Mouse (Mus musculus): ENCODE measurements around the gene Tmem108. TPM values are rescaled to one million over a fixed set of nuclear protein-coding genes. Genes with fewer than 3 reads are reported as not detected.

Gene Tmem108
- polyA plus RNA-seq, 1 experiment from 2014 or later, result not detected

DNA sequence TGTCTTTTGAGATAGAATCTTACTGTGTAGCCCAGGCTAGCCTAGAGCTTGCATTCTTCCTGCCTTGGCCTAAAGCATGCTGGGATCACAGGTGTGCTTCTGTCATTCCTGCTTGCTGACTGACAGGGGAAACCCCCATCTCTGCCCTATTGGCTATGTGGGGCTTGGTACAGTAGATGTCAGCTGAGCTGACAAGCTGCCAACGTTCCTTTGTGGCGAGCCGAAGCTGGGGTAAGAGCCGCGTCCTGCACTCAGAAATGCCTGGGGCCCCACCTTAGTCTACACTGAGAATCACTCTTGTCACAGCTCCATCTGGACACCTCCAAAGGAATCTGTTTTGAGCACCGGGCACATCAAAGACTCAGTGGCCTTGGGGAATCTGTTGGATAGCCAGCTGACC lies 297.8 kb downstream of the Tmem108 start:
- H3K27me3 ChIP-seq, result peaks cover 14% of the 10 kb centered on the region
- no peak for DNase-seq (ENCODE audit: low read depth, low spot score)
- ChIA-PET POLR2A (no interaction called here), CTCF (no interaction called here)
- ATAC-seq, result no peak
- TF ChIP-seq CTCF (IDR thresholded peaks at IDR 0.05), result no peak
- in situ Hi-C loops (cut with MboI; ENCODE audit: low pct_unique_long_range_greater_than_20kb), result no loop called here

GRCm38 (mm10) chr9:103459839-103460238 lies 301.8 kb downstream of the Tmem108 start:
- CTCF ChIA-PET, result no interaction called here

GRCm38 (mm10) chr9:103459307-103459706 lies 302.3 kb downstream of the Tmem108 start:
- TF ChIP-seq CTCF (IDR thresholded peaks at IDR 0.05), result no peak
- DNase-seq (ENCODE audit: low read depth, low spot score), result no peak
- in situ Hi-C loops (cut with MboI; ENCODE audit: low pct_unique_long_range_greater_than_20kb), result no loop called here
- CTCF ChIA-PET, result no interaction called here
- peaks cover 7% of the 10 kb centered on the region for H3K27me3 ChIP-seq
- no peak for ATAC-seq
- POLR2A ChIA-PET, result no interaction called here

More at GRCm38 (mm10) chr9:103459839-103460238, 301.8 kb downstream of the Tmem108 start:
- TF ChIP-seq CTCF (IDR thresholded peaks at IDR 0.05), result no peak
- DNase-seq (ENCODE audit: low read depth, low spot score) (no peak), ATAC-seq (no peak)
- peaks cover 10% of the 10 kb centered on the region for H3K27me3 ChIP-seq
- POLR2A ChIA-PET, result no interaction called here
- in situ Hi-C loops (cut with MboI; ENCODE audit: low pct_unique_long_range_greater_than_20kb), result no loop called here

- TF ChIP-seq CTCF (IDR thresholded peaks at IDR 0.05), result no peak
- DNase-seq (ENCODE audit: low read depth, low spot score) (no peak), ATAC-seq (no peak)
- H3K27me3 ChIP-seq, result peaks cover 5% of the 10 kb centered on the region
- in situ Hi-C loops (cut with MboI; ENCODE audit: low pct_unique_long_range_greater_than_20kb), result no loop called here
- ChIA-PET POLR2A (no interaction called here), CTCF (interaction anchor here (1.2 kb wide), 1 partner anchor 8 kb away, joined by 3 read pairs; no protein-coding TSS in a partner anchor)
Measured at GRCm38 (mm10) chr9:103449651-103450050, 312.0 kb downstream of the Tmem108 start.

DNA sequence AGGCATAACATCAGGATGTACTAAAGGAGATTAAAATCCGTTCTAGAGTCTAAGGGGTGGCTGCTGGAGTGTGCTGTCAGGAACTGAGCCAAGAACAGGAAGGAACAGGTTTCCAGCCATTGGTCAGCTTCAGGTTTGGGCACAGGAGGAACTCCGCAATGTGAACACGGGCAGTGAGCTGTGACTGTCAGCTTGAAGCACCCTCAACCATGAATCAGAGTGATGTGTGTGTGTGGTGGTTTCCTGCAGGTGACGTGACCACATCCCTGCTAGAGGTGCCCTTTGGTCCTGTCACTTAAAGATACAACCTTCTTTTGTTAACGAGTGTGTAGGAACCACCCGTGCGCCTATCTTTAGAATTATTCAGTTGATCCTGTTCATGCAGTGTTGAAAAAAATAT lies 312.5 kb downstream of the Tmem108 start:
- ATAC-seq (no peak), DNase-seq (ENCODE audit: low read depth, low spot score) (no peak)
- ChIA-PET POLR2A (no interaction called here), CTCF (no interaction called here)
- in situ Hi-C loops (cut with MboI; ENCODE audit: low pct_unique_long_range_greater_than_20kb), result no loop called here
- no peak for TF ChIP-seq CTCF (IDR thresholded peaks at IDR 0.05)
- peaks cover 5% of the 10 kb centered on the region for H3K27me3 ChIP-seq

DNA sequence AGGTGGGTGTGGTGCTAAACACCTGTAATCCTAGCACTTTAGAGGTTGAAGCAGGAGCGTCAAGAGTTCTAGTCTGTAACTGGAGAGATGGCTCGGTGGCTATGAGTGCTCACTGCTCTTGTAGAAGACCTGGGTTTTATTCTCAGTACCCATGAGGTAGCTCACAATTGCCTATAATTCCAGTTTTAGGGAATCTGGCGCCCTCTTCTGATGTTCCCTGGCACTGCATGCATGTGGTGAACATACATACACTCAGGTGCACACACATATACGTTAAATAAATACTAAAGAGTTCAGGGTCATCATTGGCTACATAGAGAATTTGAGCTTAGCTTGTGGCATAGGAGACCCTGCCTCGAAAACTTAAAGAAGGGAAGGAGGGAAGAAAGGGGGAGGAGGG lies 317.0 kb downstream of the Tmem108 start:
- in situ Hi-C loops (cut with MboI; ENCODE audit: low pct_unique_long_range_greater_than_20kb), result loop anchor here (5.0 kb wide), 1 partner anchor 72 kb away; no protein-coding TSS in a partner anchor
- H3K27me3 ChIP-seq, result peaks cover 5% of the 10 kb centered on the region
- TF ChIP-seq CTCF (IDR thresholded peaks at IDR 0.05), result peak; percentile 41
- no peak for ATAC-seq
- no peak for DNase-seq (ENCODE audit: low read depth, low spot score)
- ChIA-PET CTCF (no interaction called here), POLR2A (interaction anchor here (1.1 kb wide), 1 partner anchor 9 kb away, joined by 6 read pairs; no protein-coding TSS in a partner anchor)

DNA sequence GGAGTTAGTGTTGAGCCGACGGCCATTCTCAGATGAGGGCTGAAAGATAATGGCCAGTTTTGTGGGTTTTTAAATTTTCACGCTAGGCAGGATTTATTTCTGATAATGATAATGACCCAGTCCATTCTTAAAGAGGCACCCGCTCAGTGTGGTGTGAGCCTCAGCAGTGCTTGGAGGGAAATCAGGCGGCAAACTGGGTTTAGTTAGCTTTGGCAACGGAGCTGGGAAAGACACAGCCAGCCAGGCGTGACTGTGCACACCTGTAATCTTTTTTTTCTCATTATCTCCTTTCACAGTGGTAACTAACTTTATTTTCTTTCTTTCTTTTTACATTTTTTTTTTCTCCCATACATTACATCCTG lies 317.8 kb downstream of the Tmem108 start:
- in situ Hi-C loops (cut with MboI; ENCODE audit: low pct_unique_long_range_greater_than_20kb), result loop anchor here (5.0 kb wide), 1 partner anchor 72 kb away; no protein-coding TSS in a partner anchor
- peaks cover 5% of the 10 kb centered on the region for H3K27me3 ChIP-seq
- ChIA-PET CTCF (no interaction called here), POLR2A (interaction anchor here (1.1 kb wide), 1 partner anchor 8 kb away, joined by 6 read pairs; no protein-coding TSS in a partner anchor)
- ATAC-seq (peak; percentile 47), DNase-seq (ENCODE audit: low read depth, low spot score) (no peak)
- TF ChIP-seq CTCF (IDR thresholded peaks at IDR 0.05), result no peak

DNA sequence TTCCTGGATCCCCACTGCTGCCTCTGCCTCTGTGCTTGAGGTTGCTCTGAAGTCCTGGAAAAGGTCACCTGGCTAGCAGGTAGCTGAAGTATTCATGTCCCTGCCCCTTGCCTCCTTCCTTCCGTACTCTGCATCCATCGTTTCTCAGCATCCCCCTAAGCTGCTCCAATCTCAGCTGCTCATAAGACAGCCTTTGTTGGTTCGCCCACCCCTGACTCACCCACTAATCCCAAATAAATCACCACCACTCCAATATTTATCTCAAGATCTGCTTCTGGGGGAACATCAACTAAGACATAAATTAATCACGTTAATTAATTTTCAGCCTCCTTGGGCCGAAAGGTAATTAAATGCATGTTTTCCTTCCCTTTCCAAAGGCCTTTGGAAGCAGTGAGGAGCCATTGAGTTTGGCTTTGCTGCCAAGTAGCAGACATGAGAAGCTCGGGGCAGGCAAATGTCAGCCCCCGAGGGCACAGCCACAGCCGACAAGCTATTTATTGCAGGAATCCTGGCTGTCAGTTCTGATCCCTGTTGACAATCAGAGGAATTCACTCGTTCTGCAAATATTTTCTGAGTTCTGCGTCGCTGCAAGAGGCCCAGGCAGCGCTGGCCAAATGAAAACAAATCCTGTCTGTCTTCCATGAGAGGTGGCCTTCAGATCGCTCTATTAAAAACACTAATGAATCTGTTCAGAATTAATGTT lies 318.4 kb downstream of the Tmem108 start:
- in situ Hi-C loops (cut with MboI; ENCODE audit: low pct_unique_long_range_greater_than_20kb), result loop anchor here (5.0 kb wide), 1 partner anchor 71 kb away; no protein-coding TSS in a partner anchor
- ATAC-seq (peak; percentile 78), DNase-seq (ENCODE audit: low read depth, low spot score) (peak; percentile 68)
- peaks cover 5% of the 10 kb centered on the region for H3K27me3 ChIP-seq
- ChIA-PET CTCF (no interaction called here), POLR2A (interaction anchor here (0.7 kb wide), 1 partner anchor 9 kb away, joined by 4 read pairs; no protein-coding TSS in a partner anchor)
- no peak for TF ChIP-seq CTCF (IDR thresholded peaks at IDR 0.05)

DNA sequence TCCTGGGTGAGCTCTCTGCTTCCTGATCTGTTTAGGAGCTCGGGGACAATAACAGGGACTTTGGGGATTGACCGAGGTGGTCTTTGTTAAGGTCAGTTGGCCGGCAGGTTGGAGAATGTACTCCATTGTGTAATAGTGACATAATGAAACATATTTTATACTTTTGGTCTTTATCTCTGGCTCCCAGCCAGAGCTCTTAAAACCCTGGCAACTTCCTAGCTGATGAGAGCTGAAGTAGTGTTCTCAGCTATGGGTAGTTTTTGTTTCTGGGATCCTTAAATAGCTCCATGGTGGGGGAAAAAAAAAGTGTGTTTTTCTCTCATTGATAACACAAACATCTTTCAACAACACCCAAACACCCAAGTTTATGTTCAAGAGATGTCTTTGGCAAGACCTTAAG lies 321.0 kb downstream of the Tmem108 start:
- in situ Hi-C loops (cut with MboI; ENCODE audit: low pct_unique_long_range_greater_than_20kb), result loop anchor here (5.0 kb wide), 1 partner anchor 68 kb away; no protein-coding TSS in a partner anchor
- no peak for DNase-seq (ENCODE audit: low read depth, low spot score)
- ATAC-seq, result no peak
- ChIA-PET POLR2A (no interaction called here), CTCF (no interaction called here)
- no peak for TF ChIP-seq CTCF (IDR thresholded peaks at IDR 0.05)
- no peaks in the 10 kb centered on the region for H3K27me3 ChIP-seq

DNA sequence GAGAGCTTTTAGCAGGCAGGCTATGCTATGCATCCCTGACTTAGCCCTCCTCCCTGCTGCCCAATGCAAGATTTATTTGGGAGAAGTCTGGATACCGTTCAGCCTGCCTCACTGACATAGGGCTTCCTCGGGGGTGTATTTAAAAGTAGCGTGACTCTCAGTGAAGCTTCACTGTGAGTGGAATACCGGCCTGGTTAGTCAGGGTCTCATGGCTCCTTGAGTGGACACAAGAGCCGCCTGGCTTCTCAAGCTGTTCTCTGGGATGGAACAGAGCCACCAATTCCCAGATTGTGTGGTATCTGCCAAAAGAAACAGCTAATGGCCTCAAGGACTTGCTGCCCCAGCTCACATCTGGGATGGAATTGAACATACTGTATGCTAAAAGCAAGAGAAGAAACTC lies 324.5 kb downstream of the Tmem108 start:
- H3K27me3 ChIP-seq, result no peaks in the 10 kb centered on the region

DNA sequence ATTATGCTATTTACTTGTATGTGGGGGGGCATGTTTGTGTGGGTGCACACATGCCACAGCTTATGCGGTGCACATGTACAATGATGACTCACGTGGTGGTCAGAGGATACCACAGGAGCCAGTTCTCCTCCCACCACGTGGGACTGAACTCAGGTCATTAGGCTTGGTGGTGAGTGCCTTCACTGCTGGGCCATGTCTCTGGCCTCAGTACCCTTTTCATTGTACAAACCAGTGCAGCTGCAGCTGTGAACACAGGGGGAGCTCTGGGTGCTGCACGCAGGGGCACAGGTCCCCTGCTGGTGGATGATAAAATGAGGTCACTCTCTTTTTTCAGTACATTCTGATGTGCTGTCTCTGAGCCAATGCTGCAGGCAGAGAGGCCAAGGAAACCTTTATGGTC lies 327.5 kb downstream of the Tmem108 start:
- peak; percentile 54 for TF ChIP-seq CTCF (IDR thresholded peaks at IDR 0.05)
- in situ Hi-C loops (cut with MboI; ENCODE audit: low pct_unique_long_range_greater_than_20kb), result no loop called here
- ATAC-seq (no peak), DNase-seq (ENCODE audit: low read depth, low spot score) (no peak)
- H3K27me3 ChIP-seq, result no peaks in the 10 kb centered on the region
- POLR2A ChIA-PET, result no interaction called here
- CTCF ChIA-PET, result no interaction called here

More for the DNA sequence above, 324.5 kb downstream of the Tmem108 start:
- peak; percentile 65 for ATAC-seq
- in situ Hi-C loops (cut with MboI; ENCODE audit: low pct_unique_long_range_greater_than_20kb), result no loop called here
- ChIA-PET POLR2A (interaction anchor here (0.9 kb wide), 1 partner anchor 74 kb away, joined by 4 read pairs; no protein-coding TSS in a partner anchor), CTCF (interaction anchor here (1.2 kb wide), 1 partner anchor 22 kb away, joined by 3 read pairs; no protein-coding TSS in a partner anchor)
- no peak for TF ChIP-seq CTCF (IDR thresholded peaks at IDR 0.05)
- peak; percentile 58 for DNase-seq (ENCODE audit: low read depth, low spot score)

Other genes with a start within 250 kb of the Tmem108 start
- gene Nphp3, start 240.7 kb upstream of the Tmem108 start, polyA plus RNA-seq (2021), result 4.2 TPM